Mouse (Mus musculus) lung, embryonic 16.5 days (tissue): Measurements from ENCODE around the gene Bach2. TPM values are rescaled to one million over a fixed set of nuclear protein-coding genes. Genes with fewer than 3 reads are reported as not detected.

Source experiments
- ATAC-seq: fragments of 200-750 bp; cut with Nextera tagmentation; 2 replicates; pipeline ENCODE4 v1.8.0; 2017; ENCODE audit warnings: low read depth, mild to moderate bottlenecking, moderate library complexity
- H3K27ac ChIP-seq: fragments of 300-500 bp; sonication (generic); 2 replicates; pipeline ENCODE4 v1.5.1; 2014; ENCODE audit warnings: mild to moderate bottlenecking, control low read depth, low read length
- H3K27me3 ChIP-seq: fragments of 300-500 bp; sonication (generic); 2 replicates; pipeline ENCODE4 v1.6.1; 2014; ENCODE audit warnings: low read depth, low read length, mixed read lengths; ENCODE audit not compliant: control insufficient read depth, insufficient read depth
- H3K36me3 ChIP-seq: fragments of 300-500 bp; sonication (generic); 2 replicates; pipeline ENCODE4 v1.6.1; 2014; ENCODE audit warnings: low read length; ENCODE audit not compliant: control insufficient read depth, insufficient read depth
- H3K4me1 ChIP-seq: fragments of 300-500 bp; sonication (generic); replicated peaks from 2 replicates; pipeline ENCODE4 v1.6.1; 2014; ENCODE audit warnings: low read length, mixed read lengths; ENCODE audit not compliant: control insufficient read depth, insufficient read depth
- H3K4me2 ChIP-seq: fragments of 300-500 bp; sonication (generic); 2 replicates; pipeline ENCODE4 v1.6.1; 2014; ENCODE audit warnings: low read depth, low read length, control low read depth
- H3K4me3 ChIP-seq: fragments of 300-500 bp; sonication (generic); 2 replicates; pipeline ENCODE4 v1.5.1; 2014; ENCODE audit warnings: mild to moderate bottlenecking, low read length, control low read depth
- H3K9ac ChIP-seq: fragments of 300-500 bp; sonication (generic); 2 replicates; pipeline ENCODE4 v1.6.1; 2014; ENCODE audit warnings: low read length, control low read depth
- H3K9me3 ChIP-seq: fragments of 300-500 bp; sonication (generic); 2 replicates; pipeline ENCODE4 v1.6.1; 2016; ENCODE audit warnings: low read length; ENCODE audit not compliant: control insufficient read depth
- WGBS: fragments of 180-500 bp; shearing (Covaris S2); extraction: QIAGEN DNeasy Blood & Tissue Kit; methylation state at CpG from one replicate; pipeline ENCODE4 v1.1.7; 2014; 5-methylcytosine and 5-hydroxymethylcytosine counted together
- polyA plus RNA-seq: library from polyadenylated mRNA; unstranded; fragments of >200 nt; fragmentation: Nextera tagmentation; extraction: Ambion mirVana; gene quantifications from 2 replicates; pipeline ENCODE4 v1.2.1, GENCODE M21; 2015

Gene Bach2
- polyA plus RNA-seq, 1 experiment from 2014 or later: 6.7 TPM

DNA sequence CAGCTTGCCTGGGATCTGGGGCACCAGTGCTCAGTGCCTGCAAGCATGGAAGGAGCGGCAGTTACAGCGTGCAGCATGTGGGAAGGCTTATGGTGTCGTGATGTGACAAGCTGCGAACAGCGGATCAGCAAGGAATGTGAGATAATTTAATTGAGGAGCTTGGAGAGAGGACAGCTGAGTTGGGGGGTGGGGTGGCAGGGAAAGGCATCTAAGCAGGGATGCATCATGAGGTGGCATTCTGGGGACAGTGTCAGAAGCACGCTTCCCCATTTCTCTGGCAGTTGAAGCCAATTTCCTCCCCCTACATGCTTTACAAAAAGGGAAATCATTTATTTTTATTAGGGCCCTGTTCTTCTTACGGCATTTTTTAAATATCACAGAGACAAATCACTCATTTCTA is 134.5 kb downstream of the Bach2 start:
- Histone ChIP-seq H3K4me1 (peaks cover 31% of the 10 kb centered on the region), H3K9me3 (no peaks in the 10 kb centered on the region), H3K27me3 (no peaks in the 10 kb centered on the region), H3K4me3 (no peak overlapping the region), H3K4me2 (no peak overlapping the region), H3K36me3 (no peaks in the 10 kb centered on the region), H3K27ac (no peak overlapping the region), H3K9ac (no peak overlapping the region)
- 43% methylated on average over 7 of the region's 7 CpGs for WGBS
- peak; percentile 26 for ATAC-seq

DNA sequence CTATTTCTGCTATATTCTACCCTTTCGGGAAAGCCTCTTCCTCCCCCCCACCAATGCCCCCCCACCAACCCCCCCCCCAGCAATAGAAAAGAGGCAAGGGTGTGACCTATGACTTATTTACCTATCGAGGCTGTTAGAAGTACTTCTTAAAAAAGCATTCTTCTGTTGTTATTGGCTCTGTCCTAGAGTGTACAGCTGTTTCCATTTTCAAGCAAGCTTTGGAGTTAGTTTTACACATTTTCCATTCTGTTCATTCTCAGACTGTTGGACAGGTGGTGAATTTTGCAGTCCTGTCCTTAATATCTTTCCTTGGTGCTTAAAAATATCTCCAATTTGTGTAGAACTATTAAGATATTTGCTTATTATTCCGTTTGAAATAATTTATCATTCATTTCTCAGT is 134.9 kb downstream of the Bach2 start:
- no peak overlapping the region for H3K4me2 ChIP-seq
- 42% methylated on average over 3 of the region's 3 CpGs for WGBS
- no peak for ATAC-seq
- no peak overlapping the region for H3K27ac ChIP-seq
- H3K4me1 ChIP-seq: peaks cover 31% of the 10 kb centered on the region
- H3K27me3 ChIP-seq: no peaks in the 10 kb centered on the region
- no peak overlapping the region for H3K9ac ChIP-seq
- H3K9me3 ChIP-seq: no peaks in the 10 kb centered on the region
- H3K36me3 ChIP-seq: no peaks in the 10 kb centered on the region
- no peak overlapping the region for H3K4me3 ChIP-seq

DNA sequence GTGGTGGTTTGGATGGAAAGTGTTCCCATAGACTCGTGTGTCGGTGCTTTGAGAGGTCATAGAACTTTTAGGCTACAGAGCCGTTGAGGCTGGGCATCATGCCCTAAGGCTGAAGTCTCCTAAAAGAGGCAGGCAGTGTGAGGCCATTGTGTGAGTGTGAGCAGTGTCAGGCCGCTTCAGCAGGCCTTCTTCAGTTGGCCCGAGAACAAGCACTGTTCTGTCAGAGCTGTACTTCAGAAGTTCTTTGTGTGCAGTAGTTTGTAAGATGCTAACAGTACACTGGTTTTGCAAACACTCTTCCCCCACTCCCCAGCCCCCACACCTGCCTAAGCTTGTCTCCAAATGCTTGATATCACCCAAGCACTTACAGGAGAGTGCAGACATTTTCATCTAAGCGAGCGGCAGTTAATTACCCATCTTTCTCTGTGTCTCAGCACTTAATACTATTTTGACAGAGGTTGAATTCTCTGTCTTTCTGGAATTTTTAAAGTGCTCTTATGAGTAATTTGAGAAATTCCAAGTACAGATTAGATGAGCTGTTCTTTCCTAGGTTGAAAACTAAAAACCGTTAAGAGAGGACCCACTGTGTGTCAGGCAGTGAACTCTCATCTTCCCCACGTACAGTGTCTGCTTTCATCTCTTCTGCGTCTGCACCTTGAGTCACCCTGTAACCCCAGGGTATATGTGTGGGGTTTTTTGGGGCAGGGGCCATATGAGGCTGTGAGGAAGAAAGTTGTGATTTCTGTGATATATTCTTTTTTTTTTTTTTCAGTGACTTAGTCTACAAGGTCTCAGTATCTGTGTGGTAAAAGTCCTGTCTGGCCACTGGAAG is 136.4 kb downstream of the Bach2 start:
- no peak for ATAC-seq
- Histone ChIP-seq H3K27ac (no peak overlapping the region), H3K27me3 (no peaks in the 10 kb centered on the region), H3K4me1 (peaks cover 31% of the 10 kb centered on the region), H3K9ac (no peak overlapping the region), H3K9me3 (no peaks in the 10 kb centered on the region), H3K4me2 (no peak overlapping the region), H3K4me3 (no peak overlapping the region), H3K36me3 (no peaks in the 10 kb centered on the region)
- 50% methylated on average over 10 of the region's 10 CpGs for WGBS

GRCm38 (mm10) chr4:32375721-32376526 is 137.3 kb downstream of the Bach2 start:
- H3K4me2 ChIP-seq: peak overlapping the region; percentile 4; the same call in 1 of the 2 replicates
- H3K36me3 ChIP-seq: no peaks in the 10 kb centered on the region
- H3K9ac ChIP-seq: 0 out of 2 replicates have a peak overlapping the region, but pooled peaks have one; percentile 18
- WGBS: 54% methylated on average over 16 of the region's 16 CpGs
- no peaks in the 10 kb centered on the region for H3K27me3 ChIP-seq
- H3K4me1 ChIP-seq: peaks cover 31% of the 10 kb centered on the region
- no peaks in the 10 kb centered on the region for H3K9me3 ChIP-seq
- no peak overlapping the region for H3K4me3 ChIP-seq
- H3K27ac ChIP-seq: peak overlapping the region; percentile 81
- peak; percentile 79 for ATAC-seq

GRCm38 (mm10) chr4:32376527-32376948 is 137.9 kb downstream of the Bach2 start:
- H3K4me1 ChIP-seq: peaks cover 33% of the 10 kb centered on the region
- no peak for ATAC-seq
- peak overlapping the region; percentile 81 for H3K27ac ChIP-seq
- H3K36me3 ChIP-seq: no peaks in the 10 kb centered on the region
- peak overlapping the region; percentile 4; the same call in 1 of the 2 replicates for H3K4me2 ChIP-seq
- WGBS: 49% methylated on average over 6 of the region's 6 CpGs
- H3K4me3 ChIP-seq: no peak overlapping the region
- H3K9ac ChIP-seq: peak overlapping the region; percentile 18; the same call in 1 of the 2 replicates
- H3K27me3 ChIP-seq: no peaks in the 10 kb centered on the region
- H3K9me3 ChIP-seq: no peaks in the 10 kb centered on the region

GRCm38 (mm10) chr4:32379140-32379539 is 140.5 kb downstream of the Bach2 start:
- Histone ChIP-seq H3K4me1 (peaks cover 38% of the 10 kb centered on the region), H3K9ac (no peak overlapping the region), H3K9me3 (no peaks in the 10 kb centered on the region), H3K4me2 (no peak overlapping the region), H3K36me3 (no peaks in the 10 kb centered on the region), H3K27me3 (no peaks in the 10 kb centered on the region), H3K4me3 (no peak overlapping the region), H3K27ac (no peak overlapping the region)
- no peak for ATAC-seq
- WGBS: 82% methylated on average over 7 of the region's 7 CpGs

GRCm38 (mm10) chr4:32381666-32382381 is 143.2 kb downstream of the Bach2 start:
- Histone ChIP-seq H3K27me3 (no peaks in the 10 kb centered on the region), H3K9me3 (no peaks in the 10 kb centered on the region), H3K4me2 (0 out of 2 replicates have a peak overlapping the region, but pooled peaks have one; percentile 10), H3K4me3 (no peak overlapping the region), H3K9ac (peak overlapping the region; percentile 34), H3K4me1 (peaks cover 33% of the 10 kb centered on the region), H3K27ac (peak overlapping the region; percentile 44), H3K36me3 (no peaks in the 10 kb centered on the region)
- peak; percentile 72 for ATAC-seq
- 55% methylated on average over 16 of the region's 16 CpGs for WGBS

- H3K27ac ChIP-seq: peak overlapping the region; percentile 56
- H3K4me3 ChIP-seq: no peak overlapping the region
- no peaks in the 10 kb centered on the region for H3K27me3 ChIP-seq
- peak; percentile 34 for ATAC-seq
- H3K9ac ChIP-seq: no peak overlapping the region
- H3K4me1 ChIP-seq: peaks cover 53% of the 10 kb centered on the region
- no peaks in the 10 kb centered on the region for H3K36me3 ChIP-seq
- 57% methylated on average over 2 of the region's 2 CpGs for WGBS
- no peaks in the 10 kb centered on the region for H3K9me3 ChIP-seq
- no peak overlapping the region for H3K4me2 ChIP-seq
These were observed 146.5 kb downstream of the Bach2 start for GRCm38 (mm10) chr4:32385121-32385520.
